Mouse (Mus musculus): ENCODE results near the gene Arsk.

GRCm38 (mm10) chr13:76138862-76139261 is 40.4 kb upstream of the Arsk start:
- TF ChIP-seq POLR2A (IDR thresholded peaks at IDR 0.05; ENCODE audit: control insufficient read depth, extremely low read depth, insufficient read depth, low read length, poor library complexity) (no peak), CTCF (IDR thresholded peaks at IDR 0.05; ENCODE audit: borderline replicate concordance, control insufficient read depth, extremely low read depth, insufficient read depth, low read length, poor library complexity) (no peak)

All from thymus, adult 2 months (tissue).